Mouse (Mus musculus) embryonic fibroblast, embryonic 13.5 days (primary cell): ENCODE measurements at regions not wholly inside any gene's neighbourhood (a gene's known extent, or its start where the extent isn't known, plus 50 kb on each side); places are given as distances from the start of the nearest gene placed in this dataset.

Experiments used
- CTCF ChIP-seq: IDR thresholded peaks from 2 replicates; pipeline ENCODE4 v1.5.1; 2011; ENCODE audit warnings: mild to moderate bottlenecking, control low read depth, low read length, moderate library complexity, borderline replicate concordance; ENCODE audit not compliant: insufficient read depth
- POLR2A ChIP-seq: IDR thresholded peaks from 2 replicates; pipeline ENCODE4 v1.6.1; 2011; ENCODE audit warnings: low read depth, mild to moderate bottlenecking, control low read depth, low read length, moderate library complexity

DNA sequence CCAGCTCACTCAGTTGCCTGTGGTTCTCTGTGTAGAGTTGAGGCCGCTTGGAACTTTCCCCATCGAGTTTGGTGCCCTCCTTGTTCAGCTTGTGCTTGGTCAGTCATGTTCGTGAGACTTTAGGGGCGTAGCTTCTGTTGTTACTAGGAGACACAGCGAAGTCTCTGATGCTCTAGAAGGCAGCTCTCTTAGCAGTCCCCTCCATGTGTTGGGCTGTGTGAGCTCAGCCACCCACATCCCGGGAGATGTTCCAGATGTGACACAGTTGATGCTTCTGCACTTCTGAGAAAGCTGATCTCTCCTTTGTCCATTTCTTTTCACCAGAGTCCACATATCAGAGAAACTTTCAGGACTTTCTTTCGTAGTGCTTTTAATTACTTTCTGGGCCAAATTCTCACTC is 158.1 kb downstream of the Dact1 start:
- TF ChIP-seq CTCF (no peak), POLR2A (no peak)
